Mouse (Mus musculus): Measurements from ENCODE around the gene Cwc25.

DNA sequence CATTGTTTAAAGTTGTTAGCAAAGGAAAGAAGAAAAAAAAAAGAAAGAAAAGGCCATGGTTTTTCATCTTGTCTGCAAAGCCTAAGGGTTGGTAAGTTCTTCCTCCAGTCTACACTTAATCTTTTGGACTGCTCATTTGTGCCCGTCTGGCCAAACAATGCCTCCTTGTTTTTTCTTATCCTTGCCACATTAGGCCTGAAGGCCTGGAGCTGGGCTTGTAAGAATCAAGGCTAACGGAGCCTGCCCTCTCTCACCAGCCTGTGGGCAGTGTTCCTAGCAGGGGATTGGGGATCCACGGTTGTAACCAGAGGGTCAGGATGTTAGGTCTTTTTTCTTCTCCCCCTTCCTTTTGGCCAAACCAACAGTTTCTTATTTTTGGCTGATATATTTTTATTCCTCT, 44.6 kb upstream of the Cwc25 start:
- no peak for TF ChIP-seq CTCF (IDR thresholded peaks at IDR 0.05; ENCODE audit: borderline replicate concordance, extremely low read depth, insufficient read depth, insufficient read length)
- TF ChIP-seq POLR2A (IDR thresholded peaks at IDR 0.05; ENCODE audit: borderline replicate concordance, extremely low read depth, insufficient read depth, insufficient read length, poor library complexity, severe bottlenecking), result no peak

Data from brain, embryonic 14.5 days (tissue).